Mouse (Mus musculus): Measurements from ENCODE around the gene Zfp239. TPM values are rescaled to one million over a fixed set of nuclear protein-coding genes. Genes with fewer than 3 reads are reported as not detected.
"Not testable (repeated sequence)": the region's sequence is repeated elsewhere in the genome, so short reads cannot be mapped to it uniquely, and the experiment has no call there.

Gene Zfp239
- polyA plus RNA-seq (2015; fragmentation: Nextera tagmentation; extraction: Ambion mirVana), result 2.0 and 2.4 TPM in 2 replicates

- WGBS (ENCODE audit: insufficient replicate concordance), result 37% methylated on average over 6 of the region's 6 CpGs
- H3K27me3 ChIP-seq, result no peaks in the 10 kb centered on the region
- H3K36me3 ChIP-seq (replicated peaks), result no peaks in the 10 kb centered on the region
- H3K9ac ChIP-seq, result peak within 1 kb of the TSS; percentile 60
- H3K4me3 ChIP-seq (replicated peaks), result peak within 1 kb of the TSS; percentile 71
- H3K27ac ChIP-seq (replicated peaks), result peak within 1 kb of the TSS; percentile 81
- peak within 1 kb of the TSS; percentile 90 for H3K4me2 ChIP-seq
- no peaks in the 10 kb centered on the region for H3K9me3 ChIP-seq (replicated peaks)
- peaks cover 23% of the 10 kb centered on the region for H3K4me1 ChIP-seq (replicated peaks)
- peak; percentile 59; the same call in 1 of the 2 replicates for ATAC-seq (ENCODE audit: insufficient read depth)
These were observed at the start of gene Zfp239 for GRCm38 (mm10) chr6:117861848-117862247. Gene Zfp239 (plus strand): TSS chr6:117862100.

- H3K4me3 ChIP-seq (replicated peaks), result no peak overlapping the region
- no peaks in the 10 kb centered on the region for H3K27me3 ChIP-seq
- ATAC-seq (ENCODE audit: insufficient read depth), result no peak
- no peak overlapping the region for H3K27ac ChIP-seq (replicated peaks)
- no peak overlapping the region for H3K4me2 ChIP-seq
- H3K4me1 ChIP-seq (replicated peaks), result no peaks in the 10 kb centered on the region; the same call in 1 of the 2 replicates
- no peaks in the 10 kb centered on the region for H3K36me3 ChIP-seq (replicated peaks)
- no peaks in the 10 kb centered on the region for H3K9me3 ChIP-seq (replicated peaks)
- H3K9ac ChIP-seq, result no peak overlapping the region
These were observed 47.2 kb upstream of the Zfp239 start for GRCm38 (mm10) chr6:117814681-117815080.

GRCm38 (mm10) chr6:117817108-117817541 is 44.8 kb upstream of the Zfp239 start:
- Histone ChIP-seq H3K9me3 (replicated peaks) (no peaks in the 10 kb centered on the region), H3K9ac (no peak overlapping the region), H3K36me3 (replicated peaks) (no peaks in the 10 kb centered on the region), H3K27me3 (no peaks in the 10 kb centered on the region), H3K4me3 (replicated peaks) (no peak overlapping the region), H3K27ac (replicated peaks) (no peak overlapping the region), H3K4me2 (no peak overlapping the region), H3K4me1 (replicated peaks) (no peaks in the 10 kb centered on the region)
- WGBS (ENCODE audit: insufficient replicate concordance), result 29% methylated on average over 5 of the region's 5 CpGs
- ATAC-seq (ENCODE audit: insufficient read depth), result no peak

GRCm38 (mm10) chr6:117820327-117820726 is 41.6 kb upstream of the Zfp239 start:
- Histone ChIP-seq H3K9ac (no peak overlapping the region), H3K4me1 (replicated peaks) (no peaks in the 10 kb centered on the region), H3K27me3 (0 out of 2 replicates have a peak, but pooled peaks cover 5% of the 10 kb centered on the region), H3K4me2 (no peak overlapping the region), H3K36me3 (replicated peaks) (no peaks in the 10 kb centered on the region), H3K4me3 (replicated peaks) (no peak overlapping the region), H3K9me3 (replicated peaks) (no peaks in the 10 kb centered on the region), H3K27ac (replicated peaks) (no peak overlapping the region)
- no peak for ATAC-seq (ENCODE audit: insufficient read depth)
- WGBS (ENCODE audit: insufficient replicate concordance), result 76% methylated on average over 14 of the region's 14 CpGs

- Histone ChIP-seq H3K4me2 (no peak overlapping the region), H3K27ac (replicated peaks) (no peak overlapping the region), H3K9me3 (replicated peaks) (no peaks in the 10 kb centered on the region), H3K9ac (no peak overlapping the region), H3K36me3 (replicated peaks) (no peaks in the 10 kb centered on the region), H3K4me3 (replicated peaks) (no peak overlapping the region), H3K27me3 (0 out of 2 replicates have a peak, but pooled peaks cover 11% of the 10 kb centered on the region), H3K4me1 (replicated peaks) (no peaks in the 10 kb centered on the region; the same call in 1 of the 2 replicates)
- ATAC-seq (ENCODE audit: insufficient read depth), result no peak
- 6% methylated on average over 4 of the region's 4 CpGs for WGBS (ENCODE audit: insufficient replicate concordance)
These were observed 36.5 kb upstream of the Zfp239 start for GRCm38 (mm10) chr6:117825369-117825768.

- Histone ChIP-seq H3K9ac (no peak overlapping the region), H3K36me3 (replicated peaks) (no peaks in the 10 kb centered on the region), H3K9me3 (replicated peaks) (no peaks in the 10 kb centered on the region), H3K27ac (replicated peaks) (no peak overlapping the region), H3K4me3 (replicated peaks) (no peak overlapping the region), H3K27me3 (0 out of 2 replicates have a peak, but pooled peaks cover 9% of the 10 kb centered on the region), H3K4me2 (no peak overlapping the region), H3K4me1 (replicated peaks) (no peaks in the 10 kb centered on the region; the same call in 1 of the 2 replicates)
- no peak for ATAC-seq (ENCODE audit: insufficient read depth)
- 14% methylated on average over 9 of the region's 9 CpGs for WGBS (ENCODE audit: insufficient replicate concordance)
These were observed 33.6 kb upstream of the Zfp239 start for GRCm38 (mm10) chr6:117828273-117828672.

GRCm38 (mm10) chr6:117840686-117841510 is 21.0 kb upstream of the Zfp239 start, which contains the start of gene Zfp637:
Gene Zfp637 (plus strand): TSS chr6:117841180.
- H3K9ac ChIP-seq, result peak within 1 kb of the TSS; percentile 97
- H3K36me3 ChIP-seq (replicated peaks), result peaks cover 26% of the 10 kb centered on the region
- no peaks in the 10 kb centered on the region; the same call in 1 of the 2 replicates for H3K27me3 ChIP-seq
- H3K4me3 ChIP-seq (replicated peaks), result peak within 1 kb of the TSS; percentile 97
- WGBS (ENCODE audit: insufficient replicate concordance), result under 1% methylated on average over 66 of the region's 66 CpGs
- H3K4me1 ChIP-seq (replicated peaks), result peaks cover 53% of the 10 kb centered on the region
- peak within 1 kb of the TSS; percentile 93 for H3K27ac ChIP-seq (replicated peaks)
- H3K4me2 ChIP-seq, result peak within 1 kb of the TSS; percentile 95
- H3K9me3 ChIP-seq (replicated peaks), result no peaks in the 10 kb centered on the region
- peak; percentile 92 for ATAC-seq (ENCODE audit: insufficient read depth)

GRCm38 (mm10) chr6:117841511-117841955 is 20.4 kb upstream of the Zfp239 start:
- Histone ChIP-seq H3K4me1 (replicated peaks) (peaks cover 53% of the 10 kb centered on the region), H3K27ac (replicated peaks) (peak overlapping the region; percentile 93), H3K9ac (peak overlapping the region; percentile 97), H3K4me2 (peak overlapping the region; percentile 95), H3K9me3 (replicated peaks) (no peaks in the 10 kb centered on the region), H3K4me3 (replicated peaks) (peak overlapping the region; percentile 97), H3K36me3 (replicated peaks) (peaks cover 30% of the 10 kb centered on the region), H3K27me3 (no peaks in the 10 kb centered on the region)
- WGBS (ENCODE audit: insufficient replicate concordance), result 4% methylated on average over 12 of the region's 12 CpGs
- ATAC-seq (ENCODE audit: insufficient read depth), result peak; percentile 76

- Histone ChIP-seq H3K4me1 (replicated peaks) (peaks cover 53% of the 10 kb centered on the region), H3K9me3 (replicated peaks) (no peaks in the 10 kb centered on the region), H3K4me2 (peak overlapping the region; percentile 33), H3K4me3 (replicated peaks) (no peak overlapping the region), H3K9ac (no peak overlapping the region), H3K27me3 (no peaks in the 10 kb centered on the region), H3K36me3 (replicated peaks) (peaks cover 34% of the 10 kb centered on the region), H3K27ac (replicated peaks) (peak overlapping the region; percentile 69)
- ATAC-seq (ENCODE audit: insufficient read depth), result peak; percentile 11
- 14% methylated on average over 9 of the region's 9 CpGs for WGBS (ENCODE audit: insufficient replicate concordance)
These were observed 17.3 kb upstream of the Zfp239 start for GRCm38 (mm10) chr6:117844597-117844996.

GRCm38 (mm10) chr6:117846671-117847070 is 15.2 kb upstream of the Zfp239 start:
- not testable (repeated sequence) for H3K9ac ChIP-seq; H3K27ac ChIP-seq (replicated peaks); H3K4me3 ChIP-seq (replicated peaks); H3K27me3 ChIP-seq; H3K9me3 ChIP-seq (replicated peaks); H3K4me2 ChIP-seq; ATAC-seq (ENCODE audit: insufficient read depth)
- 86% methylated on average over 4 of the region's 4 CpGs for WGBS (ENCODE audit: insufficient replicate concordance)
- peaks cover 34% of the 10 kb centered on the region for H3K36me3 ChIP-seq (replicated peaks)
- H3K4me1 ChIP-seq (replicated peaks), result peaks cover 41% of the 10 kb centered on the region

GRCm38 (mm10) chr6:117847772-117848171 is 14.1 kb upstream of the Zfp239 start:
- H3K9me3 ChIP-seq (replicated peaks), result no peaks in the 10 kb centered on the region
- peaks cover 31% of the 10 kb centered on the region for H3K4me1 ChIP-seq (replicated peaks)
- H3K9ac ChIP-seq, result no peak overlapping the region
- peaks cover 34% of the 10 kb centered on the region for H3K36me3 ChIP-seq (replicated peaks)
- no peaks in the 10 kb centered on the region for H3K27me3 ChIP-seq
- WGBS (ENCODE audit: insufficient replicate concordance), result 80% methylated on average over 2 of the region's 2 CpGs
- no peak overlapping the region for H3K4me2 ChIP-seq
- H3K27ac ChIP-seq (replicated peaks), result no peak overlapping the region
- no peak for ATAC-seq (ENCODE audit: insufficient read depth)
- H3K4me3 ChIP-seq (replicated peaks), result no peak overlapping the region
